Mouse (Mus musculus): Measurements from ENCODE around the gene BC035044.
"Not testable (repeated sequence)": the region's sequence is repeated elsewhere in the genome, so short reads cannot be mapped to it uniquely, and the experiment has no call there.

BC035044 gene

GRCm38 (mm10) chr6:128850671-128851070, 40.3 kb downstream of the BC035044 start:
- DNase-seq (ENCODE audit: low spot score in 2 of 2), result no peak

GRCm38 (mm10) chr6:128849902-128850301, 41.0 kb downstream of the BC035044 start:
- DNase-seq (ENCODE audit: low spot score in 2 of 2), result no peak

GRCm38 (mm10) chr6:128847401-128847800, 43.5 kb downstream of the BC035044 start:
- DNase-seq (ENCODE audit: low spot score in 2 of 2), result no peak

GRCm38 (mm10) chr6:128845998-128846542, 44.9 kb downstream of the BC035044 start:
- DNase-seq (ENCODE audit: low spot score in 2 of 2), result no peak

- DNase-seq (ENCODE audit: low spot score in 2 of 2), result peak; percentile 89 to 96
These were observed 45.5 kb downstream of the BC035044 start for GRCm38 (mm10) chr6:128845319-128845979.

GRCm38 (mm10) chr6:128844586-128845080, 46.3 kb downstream of the BC035044 start:
- no peak for DNase-seq (ENCODE audit: low spot score in 2 of 2)

GRCm38 (mm10) chr6:128844131-128844530, 46.8 kb downstream of the BC035044 start:
- DNase-seq (ENCODE audit: low spot score in 2 of 2), result no peak

- DNase-seq (ENCODE audit: low spot score in 2 of 2), result peak; percentile 71 to 83
These were observed 47.4 kb downstream of the BC035044 start for GRCm38 (mm10) chr6:128843479-128843992.

- peak; percentile 87 to 93 for DNase-seq (ENCODE audit: low spot score in 2 of 2)
These were observed 47.9 kb downstream of the BC035044 start for GRCm38 (mm10) chr6:128842945-128843478.

- DNase-seq (ENCODE audit: low spot score in 2 of 2), result no peak
These were observed 48.5 kb downstream of the BC035044 start for GRCm38 (mm10) chr6:128842356-128842944.

- DNase-seq (ENCODE audit: low spot score in 2 of 2), result no peak
These were observed 49.4 kb downstream of the BC035044 start for GRCm38 (mm10) chr6:128841327-128842089.

GRCm38 (mm10) chr6:128840669-128841068, 50.3 kb downstream of the BC035044 start:
- DNase-seq (ENCODE audit: low spot score in 2 of 2), result not testable (repeated sequence)

GRCm38 (mm10) chr6:128839921-128840320, 51.0 kb downstream of the BC035044 start:
- DNase-seq (ENCODE audit: low spot score in 2 of 2), result no peak

GRCm38 (mm10) chr6:128839266-128839771, 51.6 kb downstream of the BC035044 start:
- DNase-seq (ENCODE audit: low spot score in 2 of 2), result peak; percentile 91 to 94

GRCm38 (mm10) chr6:128838342-128839265, 52.3 kb downstream of the BC035044 start:
- peak; percentile 86 to 94 for DNase-seq (ENCODE audit: low spot score in 2 of 2)

- no peak for DNase-seq (ENCODE audit: low spot score in 2 of 2)
These were observed 53.2 kb downstream of the BC035044 start for GRCm38 (mm10) chr6:128837454-128838341.

GRCm38 (mm10) chr6:128836955-128837334, 54.0 kb downstream of the BC035044 start:
- no peak for DNase-seq (ENCODE audit: low spot score in 2 of 2)

GRCm38 (mm10) chr6:128836191-128836954, 54.6 kb downstream of the BC035044 start:
- DNase-seq (ENCODE audit: low spot score in 2 of 2), result no peak

GRCm38 (mm10) chr6:128835571-128835970, 55.4 kb downstream of the BC035044 start:
- no peak for DNase-seq (ENCODE audit: low spot score in 2 of 2)

All from spleen, postnatal 4 days (tissue).